Mouse (Mus musculus) splenic B cell, adult 2 months (primary cell): ENCODE data around the gene Tmem125.
"Not testable (repeated sequence)": the region's sequence is repeated elsewhere in the genome, so short reads cannot be mapped to it uniquely, and the experiment has no call there.

Experiments used
- DNase-seq: peaks from one replicate; pipeline ENCODE4 v3.0.0-alpha.2; 2011; ENCODE audit warnings: low read depth, low spot score
- H3K27me3 ChIP-seq: 2 replicates; pipeline ENCODE4 v1.6.1; 2012; ENCODE audit warnings: mild to moderate bottlenecking, low read length, moderate library complexity, mixed read lengths; ENCODE audit not compliant: control insufficient read depth, poor library complexity, insufficient read depth, severe bottlenecking
- H3K36me3 ChIP-seq: 2 replicates; pipeline ENCODE4 v1.6.1; 2012; ENCODE audit warnings: mild to moderate bottlenecking, low read length, moderate library complexity, mixed read lengths; ENCODE audit not compliant: control insufficient read depth, poor library complexity, insufficient read depth, severe bottlenecking

Tmem125 gene

DNA sequence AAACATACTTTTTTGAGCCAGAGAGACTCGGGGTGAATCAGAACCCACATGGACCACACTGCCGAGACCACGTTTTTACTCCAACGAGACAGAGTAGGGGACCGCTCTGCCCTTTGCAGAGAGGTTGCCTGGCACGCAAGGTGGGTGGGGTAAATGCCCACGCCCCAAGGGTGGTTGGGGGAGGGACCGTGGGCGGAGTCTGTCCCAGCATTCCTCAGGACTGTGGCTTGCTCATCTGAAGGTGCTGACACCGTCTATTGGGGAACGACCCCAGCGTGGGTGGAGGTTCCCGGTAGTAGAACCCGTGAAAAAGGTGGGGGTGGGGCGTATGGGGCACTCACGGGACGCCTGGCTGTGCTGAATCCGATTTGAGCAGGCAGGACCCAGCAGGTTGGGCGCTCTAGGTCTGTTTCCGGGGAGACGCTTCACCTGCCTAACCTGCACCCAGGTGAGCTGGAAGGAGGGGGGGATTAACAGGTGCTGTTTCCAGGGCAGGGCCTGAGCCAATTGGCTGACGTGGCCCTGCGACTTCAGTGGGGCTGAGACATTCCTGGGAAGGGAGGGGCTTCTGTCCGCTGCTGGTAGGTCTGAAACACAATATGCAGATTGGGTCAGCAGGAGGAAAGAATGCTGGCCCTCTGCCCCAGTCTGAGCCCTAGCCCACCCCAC, at the start of gene Tmem125:
Gene Tmem125, minus strand, starts transcription at position 453 of the 669 bp plus-strand sequence.
- peak; percentile 3 for DNase-seq
- H3K27me3 ChIP-seq = no peaks in the 10 kb centered on the region
- H3K36me3 ChIP-seq = no peaks in the 10 kb centered on the region

DNA sequence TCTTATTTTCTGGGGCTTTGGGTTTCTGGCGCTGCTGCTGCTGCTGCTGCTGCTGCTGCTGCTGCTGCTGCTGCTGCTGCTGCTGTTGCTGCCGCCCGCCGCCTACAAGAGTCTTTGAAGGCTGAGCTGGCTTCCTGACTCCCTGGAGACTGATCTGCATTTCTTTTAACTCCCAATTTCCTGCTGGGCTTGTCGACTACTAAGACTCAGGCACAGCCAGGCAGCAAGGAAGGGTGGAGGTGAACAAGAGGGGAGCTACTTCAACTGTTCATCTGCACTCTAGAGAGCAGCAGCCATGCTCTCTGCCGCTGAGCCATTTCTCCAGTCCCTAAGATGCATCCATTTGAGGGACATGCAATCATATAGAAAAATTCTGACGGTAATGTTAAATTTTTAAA, 45.9 kb upstream of the Tmem125 start:
- H3K36me3 ChIP-seq = no peaks in the 10 kb centered on the region
- DNase-seq = no peak
- no peaks in the 10 kb centered on the region for H3K27me3 ChIP-seq

DNA sequence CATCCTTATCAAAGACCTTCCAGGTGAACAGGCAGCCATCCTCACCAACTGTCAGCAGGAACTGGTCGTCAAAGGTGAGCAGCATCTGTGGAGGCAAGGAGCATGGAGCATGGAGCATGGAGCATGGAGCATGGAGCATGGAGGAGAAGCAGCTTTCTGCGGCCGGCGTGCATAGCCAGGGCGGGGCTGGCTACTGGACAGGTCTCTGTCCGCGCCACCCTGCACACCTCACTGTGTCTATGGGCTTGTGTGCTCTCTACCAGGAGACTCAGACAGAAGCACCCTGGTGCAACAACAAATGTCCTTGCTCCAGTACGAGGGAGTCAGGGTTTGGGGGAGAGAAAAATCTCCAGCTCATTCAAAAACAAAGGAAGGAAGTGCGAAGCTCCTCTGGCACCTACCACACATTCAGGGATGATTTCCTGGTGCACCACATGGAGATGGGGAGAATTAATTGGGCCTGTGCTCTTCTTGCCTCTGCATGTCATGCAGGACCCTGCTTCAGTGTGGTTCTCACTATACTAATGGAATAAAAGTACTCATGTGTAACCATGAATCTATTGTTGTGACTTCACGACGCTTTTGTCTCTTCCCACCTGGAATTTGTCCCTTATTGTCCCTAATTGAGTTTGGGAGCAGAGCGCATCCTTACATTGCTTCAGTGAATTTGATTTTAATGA, 45.3 kb upstream of the Tmem125 start:
- DNase-seq = no peak
- H3K27me3 ChIP-seq = no peaks in the 10 kb centered on the region

DNA sequence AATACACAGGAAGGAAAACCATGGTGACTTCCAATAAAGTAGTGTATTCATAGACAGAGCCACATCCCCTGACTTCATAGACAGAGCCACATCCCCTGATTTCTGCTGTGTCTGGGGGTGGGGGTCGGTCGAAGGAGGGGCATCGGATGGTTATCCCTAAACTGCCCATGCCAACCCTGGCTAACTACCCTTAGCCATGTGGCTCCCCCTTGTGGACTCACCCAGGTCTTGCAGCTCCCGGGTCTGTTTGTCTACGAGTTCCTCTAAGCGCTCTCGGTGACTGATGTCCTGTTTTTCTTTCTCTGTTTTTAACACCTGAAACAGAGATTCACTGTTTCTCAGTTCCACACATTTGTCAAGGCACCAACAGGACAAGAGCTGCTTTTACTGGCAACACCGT, 38.8 kb upstream of the Tmem125 start:
- H3K36me3 ChIP-seq = no peaks in the 10 kb centered on the region
- no peak for DNase-seq
- H3K27me3 ChIP-seq = no peaks in the 10 kb centered on the region

More for the DNA sequence above, 45.3 kb upstream of the Tmem125 start:
- no peaks in the 10 kb centered on the region for H3K36me3 ChIP-seq

DNA sequence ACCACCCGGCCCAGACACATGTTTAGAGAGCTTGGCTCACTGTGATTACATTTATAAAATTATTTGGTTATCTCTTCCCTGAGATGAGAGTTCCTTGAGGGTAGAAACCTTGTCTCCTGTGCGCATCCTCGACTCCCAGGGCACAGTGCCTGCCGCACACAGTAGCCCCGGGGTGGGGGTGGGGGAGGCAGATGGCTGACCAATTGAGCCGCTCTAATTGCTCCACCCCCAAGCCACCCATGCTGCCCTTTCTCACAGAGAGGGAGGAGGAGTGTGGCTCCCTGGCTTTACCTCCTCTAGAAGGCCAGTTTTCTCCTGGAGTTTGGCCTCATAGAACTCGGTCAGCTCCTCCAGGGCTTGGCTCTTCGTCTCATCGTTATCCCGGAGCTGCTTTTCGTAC, 37.7 kb upstream of the Tmem125 start:
- H3K36me3 ChIP-seq = no peaks in the 10 kb centered on the region
- H3K27me3 ChIP-seq = no peaks in the 10 kb centered on the region
- DNase-seq = no peak

DNA sequence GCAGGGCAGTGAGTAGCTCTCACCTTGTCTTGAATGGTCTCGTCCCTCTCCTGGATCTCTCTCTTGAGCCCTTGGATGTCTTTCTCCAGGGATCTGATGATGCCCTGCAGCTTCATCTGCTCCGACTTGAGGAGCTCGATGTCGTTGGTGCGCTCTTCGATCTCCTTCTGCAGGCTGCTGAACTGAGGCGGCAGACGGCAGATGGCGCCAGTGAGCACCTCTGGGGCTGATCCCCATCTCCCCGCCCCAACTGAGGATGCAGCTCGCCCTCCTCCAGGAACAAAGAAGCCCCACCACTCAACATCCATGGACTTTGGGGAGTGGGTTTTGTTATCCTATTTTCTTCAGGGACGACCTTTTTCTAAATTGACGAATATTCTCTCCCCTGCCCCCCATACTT, 35.5 kb upstream of the Tmem125 start:
- peak; percentile 32 for DNase-seq
- Histone ChIP-seq H3K27me3 (no peaks in the 10 kb centered on the region), H3K36me3 (no peaks in the 10 kb centered on the region)

DNA sequence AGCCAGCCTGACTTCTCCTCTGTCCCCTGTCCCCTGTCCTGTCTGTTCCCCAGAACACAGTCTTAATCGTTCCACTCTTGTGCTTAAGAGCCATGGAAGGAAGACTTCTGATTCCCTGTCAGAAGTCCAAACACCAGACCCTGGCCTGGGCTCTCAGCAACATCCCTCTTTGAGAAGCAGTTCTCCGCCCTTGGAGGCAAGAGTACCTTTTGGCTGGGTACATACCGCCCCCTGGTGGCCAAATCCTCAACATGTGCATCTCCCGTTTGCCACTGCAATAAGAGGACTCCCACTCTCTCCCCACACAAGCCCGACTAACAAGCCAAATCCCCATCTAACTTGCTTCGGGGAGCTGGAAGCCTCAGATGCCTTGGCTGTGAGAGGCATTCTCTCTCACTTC, 32.3 kb upstream of the Tmem125 start:
- DNase-seq = peak; percentile 64
- H3K36me3 ChIP-seq = no peaks in the 10 kb centered on the region
- no peaks in the 10 kb centered on the region for H3K27me3 ChIP-seq

DNA sequence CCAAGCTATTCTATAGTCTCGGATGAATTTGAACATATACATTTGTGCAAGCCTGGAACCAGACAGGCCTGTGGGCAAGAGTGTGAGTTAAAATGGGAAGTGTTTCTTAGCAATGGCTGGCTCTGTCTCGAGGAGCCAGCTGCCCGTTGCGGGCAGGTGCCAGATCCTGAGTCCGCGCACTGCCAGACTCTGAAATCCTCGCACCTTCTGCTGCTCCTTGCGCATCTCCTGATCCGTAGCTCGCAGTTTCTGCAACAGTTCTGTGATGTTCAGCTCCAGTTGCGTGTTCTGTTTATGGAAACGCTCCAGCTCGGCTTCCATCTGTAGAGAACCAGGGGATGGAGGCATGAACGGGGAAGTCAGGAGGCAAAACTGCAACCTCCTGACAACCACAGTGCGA, 27.6 kb upstream of the Tmem125 start:
- no peak for DNase-seq
- no peaks in the 10 kb centered on the region for H3K27me3 ChIP-seq
- no peaks in the 10 kb centered on the region for H3K36me3 ChIP-seq

DNA sequence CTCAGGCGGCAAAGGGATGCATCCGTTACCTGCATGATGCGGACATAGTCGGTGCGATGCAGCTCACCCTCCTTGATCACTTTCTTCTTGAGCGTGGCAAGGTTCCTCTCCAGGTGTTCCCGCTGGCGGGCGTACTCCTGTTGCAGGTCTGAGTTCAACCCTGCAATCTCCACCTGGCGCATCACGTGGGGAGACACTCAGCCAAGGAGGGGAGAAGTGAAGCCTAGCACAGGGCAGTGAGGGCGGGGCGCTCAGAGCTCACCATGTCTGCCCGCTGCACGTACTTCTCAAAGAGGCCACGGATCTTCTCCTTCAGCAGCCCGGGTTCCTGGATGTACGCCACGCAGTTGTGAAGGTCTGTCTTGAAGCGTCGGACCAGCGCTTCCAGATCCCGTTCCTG, 25.5 kb upstream of the Tmem125 start:
- no peak for DNase-seq
- Histone ChIP-seq H3K27me3 (no peaks in the 10 kb centered on the region), H3K36me3 (no peaks in the 10 kb centered on the region)

DNA sequence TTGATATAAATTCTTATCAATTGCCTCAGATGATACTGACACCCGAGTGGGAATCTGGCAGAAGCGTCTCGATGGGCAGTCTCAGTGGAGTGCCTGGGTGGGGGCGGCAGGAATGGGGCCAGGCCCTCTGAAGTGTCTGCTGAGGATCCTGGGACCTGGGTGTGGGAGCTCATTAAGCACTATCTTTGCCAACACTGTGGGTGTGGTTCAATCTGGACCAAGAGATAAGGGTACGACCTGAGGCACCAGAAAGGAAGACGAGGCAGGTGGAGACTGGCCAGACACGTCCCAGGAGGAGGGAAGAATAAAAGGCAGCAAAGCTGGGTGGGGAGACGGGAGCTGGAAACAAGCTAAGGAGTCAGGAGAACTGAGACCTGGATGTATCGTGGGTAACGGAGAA, 24.9 kb upstream of the Tmem125 start:
- no peak for DNase-seq
- no peaks in the 10 kb centered on the region for H3K27me3 ChIP-seq
- H3K36me3 ChIP-seq = no peaks in the 10 kb centered on the region

DNA sequence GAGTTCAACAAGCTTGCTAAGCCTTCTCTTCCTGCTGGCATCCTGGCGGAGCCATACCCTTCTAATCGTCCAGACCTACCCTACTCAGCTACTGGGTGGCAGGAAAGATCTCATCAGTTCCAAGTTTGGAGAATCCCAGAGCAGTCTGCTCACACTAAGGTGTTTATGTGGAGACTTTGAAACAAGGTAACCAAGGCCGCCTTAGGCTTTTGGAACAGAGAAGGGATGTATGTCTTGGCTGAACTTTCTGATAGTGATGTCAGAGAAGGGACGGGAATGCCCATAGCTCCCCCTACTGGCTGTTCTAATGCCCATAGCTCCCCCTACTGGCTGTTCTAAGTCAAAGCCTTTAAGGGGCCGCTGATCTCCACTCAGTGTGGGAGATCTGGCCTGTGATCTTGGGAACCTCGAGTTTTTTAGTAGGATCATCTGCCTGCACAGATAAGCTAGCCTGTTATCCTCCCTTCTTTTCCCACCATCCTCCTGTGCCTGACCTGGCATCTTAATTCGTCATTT, 22.4 kb upstream of the Tmem125 start:
- Histone ChIP-seq H3K36me3 (no peaks in the 10 kb centered on the region), H3K27me3 (no peaks in the 10 kb centered on the region)
- DNase-seq = peak; percentile 26

DNA sequence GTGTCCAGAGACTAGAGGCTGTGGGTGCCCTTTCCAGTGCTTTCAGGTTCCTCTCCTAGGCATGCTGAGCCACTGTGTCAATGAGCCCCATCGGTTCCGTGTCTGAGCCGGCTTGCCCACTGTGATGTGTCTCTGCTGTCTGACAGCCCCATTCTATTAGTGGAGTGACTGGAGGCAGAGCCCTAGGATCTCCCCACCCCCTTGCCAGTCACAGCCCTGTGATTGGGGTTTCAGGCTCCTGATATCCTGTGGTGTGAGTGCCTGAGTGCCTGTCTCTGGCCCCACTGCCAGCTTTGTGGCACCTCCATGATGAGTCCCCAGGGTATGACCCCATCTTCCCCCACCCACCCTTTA, 21.1 kb upstream of the Tmem125 start:
- DNase-seq = no peak
- Histone ChIP-seq H3K36me3 (no peaks in the 10 kb centered on the region), H3K27me3 (no peaks in the 10 kb centered on the region)

DNA sequence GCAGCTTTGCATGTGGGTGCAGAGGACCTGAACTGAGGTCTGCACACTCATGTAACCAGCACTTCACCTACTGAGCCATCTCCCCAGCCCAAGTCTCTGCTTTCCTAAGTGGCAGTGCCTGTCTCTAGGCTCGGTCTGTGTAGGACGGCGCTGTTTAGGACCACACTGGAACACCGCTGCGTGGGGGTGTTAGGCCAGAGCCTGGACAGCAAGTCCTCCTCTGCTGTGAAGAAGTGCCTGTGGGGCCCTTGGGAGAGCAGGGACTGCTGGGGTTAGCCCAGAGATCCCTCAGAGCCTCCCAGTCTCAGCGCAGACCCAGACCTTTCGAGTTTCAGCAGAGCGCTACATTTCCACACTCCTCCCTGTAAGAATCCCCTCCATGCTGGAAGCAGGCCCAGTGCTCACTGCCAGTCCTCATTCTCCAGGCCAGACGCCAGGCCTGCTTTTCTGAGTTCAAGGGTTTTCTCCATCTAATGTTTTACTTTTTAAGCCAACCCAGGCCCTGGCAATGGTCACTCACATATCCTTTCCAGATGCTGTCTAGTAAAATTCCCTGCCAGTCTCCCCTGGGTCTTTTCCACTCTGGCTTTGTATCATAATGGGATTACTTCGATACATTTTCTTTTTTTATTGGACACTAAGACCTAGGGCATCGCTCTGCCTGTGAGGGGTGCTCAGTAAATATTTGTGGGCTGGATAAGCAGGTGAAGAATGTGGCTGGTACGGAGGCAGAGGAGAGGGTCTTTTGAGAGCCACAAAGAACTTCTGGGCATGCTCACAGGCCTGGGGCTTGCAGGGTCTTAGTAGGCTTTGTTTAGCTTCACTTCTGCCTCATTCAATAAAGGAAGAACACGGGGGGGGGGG, 20.4 kb upstream of the Tmem125 start:
- Histone ChIP-seq H3K27me3 (no peaks in the 10 kb centered on the region), H3K36me3 (no peaks in the 10 kb centered on the region)
- DNase-seq = no peak

DNA sequence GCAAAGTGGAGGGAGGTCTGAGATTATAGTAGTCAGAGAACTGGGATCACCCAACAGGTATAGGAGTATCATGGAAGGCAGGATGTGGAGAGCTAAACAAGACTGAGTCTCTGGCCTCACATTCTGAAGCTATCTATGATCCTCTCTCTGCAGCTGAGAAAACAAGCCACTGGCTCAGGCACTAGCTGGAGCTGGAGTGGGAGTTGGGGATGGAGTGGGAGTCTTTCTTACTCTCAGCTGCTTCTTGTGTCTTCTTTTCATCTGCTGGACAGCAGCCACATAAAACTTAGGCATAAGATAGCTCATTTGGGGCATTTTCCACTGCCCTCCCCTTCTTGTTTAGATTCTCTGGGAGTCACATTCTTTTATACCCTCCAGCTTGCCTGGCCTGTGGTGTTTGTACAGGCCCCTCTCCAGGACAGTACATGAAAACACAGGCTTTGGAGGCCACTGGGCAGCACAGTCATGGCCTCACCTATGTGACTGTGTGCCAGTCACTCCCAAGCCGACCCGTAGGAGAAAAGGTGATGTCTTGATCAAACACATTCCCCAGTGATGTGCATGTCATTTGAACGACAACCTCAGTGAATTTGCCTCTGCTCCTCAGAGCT, 9.3 kb upstream of the Tmem125 start:
- H3K36me3 ChIP-seq = no peaks in the 10 kb centered on the region
- no peak for DNase-seq
- no peaks in the 10 kb centered on the region for H3K27me3 ChIP-seq

DNA sequence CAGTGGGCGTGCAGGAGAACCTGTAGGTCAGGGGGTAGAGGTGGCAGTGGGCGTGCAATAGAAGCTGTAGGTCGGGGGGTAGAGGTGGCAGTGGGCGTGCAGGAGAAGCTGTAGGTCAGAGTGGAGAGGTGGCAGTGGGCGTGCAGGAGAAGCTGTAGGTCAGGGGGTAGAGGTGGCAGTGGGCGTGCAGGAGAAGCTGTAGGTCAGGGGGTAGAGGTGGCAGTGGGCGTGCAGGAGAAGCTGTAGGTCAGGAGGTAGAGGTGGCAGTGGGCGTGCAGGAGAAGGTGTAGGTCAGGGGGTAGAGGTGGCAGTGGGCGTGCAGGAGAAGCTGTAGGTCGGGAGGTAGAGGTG, 4.3 kb upstream of the Tmem125 start:
- not testable (repeated sequence) for H3K27me3 ChIP-seq
- peak; percentile 73 for DNase-seq

More for the DNA sequence above, 4.3 kb upstream of the Tmem125 start:
- H3K36me3 ChIP-seq = not testable (repeated sequence)
